Mouse (Mus musculus) stomach, adult 2 months (tissue): ENCODE data around the gene Utp11. TPM values are rescaled to one million over a fixed set of nuclear protein-coding genes. Genes with fewer than 3 reads are reported as not detected.

Experiments used
- polyA plus RNA-seq: library from polyadenylated mRNA; depleted of rRNA; stranded (reverse); fragments of >200 nt; gene quantifications from 2 replicates; pipeline ENCODE4 v1.2.3, GENCODE M21; 2012; rRNA removed

Gene Utp11
- 0.92 and 1.8 TPM in 2 replicates for polyA plus RNA-seq

DNA sequence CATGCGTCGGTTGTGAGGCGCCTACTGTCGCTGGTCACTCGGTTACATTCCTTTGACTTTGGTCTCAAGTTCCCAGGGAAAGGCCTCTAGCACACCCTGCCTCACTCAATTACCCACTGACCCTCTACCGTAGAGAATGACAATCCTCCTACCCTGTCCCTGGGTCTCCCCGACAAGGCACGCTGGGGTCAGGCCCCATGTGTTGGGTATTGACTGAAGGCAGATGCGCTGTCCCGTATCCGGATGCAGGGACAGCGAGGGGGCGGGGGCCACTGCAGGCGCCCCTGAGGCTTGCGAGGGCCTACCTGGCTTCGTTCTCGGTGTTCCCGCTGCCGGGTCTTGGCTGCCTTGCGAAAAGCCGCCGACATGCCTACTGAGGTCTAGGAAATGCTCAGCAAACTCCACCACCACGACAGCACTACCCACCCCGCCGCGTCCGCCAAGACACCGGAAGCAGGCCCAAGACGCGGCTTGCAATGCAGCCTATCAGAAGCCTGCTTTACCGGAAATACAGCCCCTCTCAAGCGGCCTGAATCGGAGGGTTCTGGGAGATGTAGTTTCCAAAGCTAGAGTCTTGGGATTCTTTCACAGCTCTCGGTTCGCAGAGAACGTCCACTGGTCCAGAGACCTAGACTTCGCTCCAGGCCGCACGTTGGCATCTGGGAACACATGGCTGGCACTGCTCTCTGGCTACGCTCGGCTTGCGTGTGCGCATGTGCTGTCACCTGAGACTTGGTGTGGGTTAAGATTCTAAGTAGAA lies at the start of gene Utp11:
Gene Utp11 (minus strand): TSS at position 466 of the 760 bp plus-strand sequence.

DNA sequence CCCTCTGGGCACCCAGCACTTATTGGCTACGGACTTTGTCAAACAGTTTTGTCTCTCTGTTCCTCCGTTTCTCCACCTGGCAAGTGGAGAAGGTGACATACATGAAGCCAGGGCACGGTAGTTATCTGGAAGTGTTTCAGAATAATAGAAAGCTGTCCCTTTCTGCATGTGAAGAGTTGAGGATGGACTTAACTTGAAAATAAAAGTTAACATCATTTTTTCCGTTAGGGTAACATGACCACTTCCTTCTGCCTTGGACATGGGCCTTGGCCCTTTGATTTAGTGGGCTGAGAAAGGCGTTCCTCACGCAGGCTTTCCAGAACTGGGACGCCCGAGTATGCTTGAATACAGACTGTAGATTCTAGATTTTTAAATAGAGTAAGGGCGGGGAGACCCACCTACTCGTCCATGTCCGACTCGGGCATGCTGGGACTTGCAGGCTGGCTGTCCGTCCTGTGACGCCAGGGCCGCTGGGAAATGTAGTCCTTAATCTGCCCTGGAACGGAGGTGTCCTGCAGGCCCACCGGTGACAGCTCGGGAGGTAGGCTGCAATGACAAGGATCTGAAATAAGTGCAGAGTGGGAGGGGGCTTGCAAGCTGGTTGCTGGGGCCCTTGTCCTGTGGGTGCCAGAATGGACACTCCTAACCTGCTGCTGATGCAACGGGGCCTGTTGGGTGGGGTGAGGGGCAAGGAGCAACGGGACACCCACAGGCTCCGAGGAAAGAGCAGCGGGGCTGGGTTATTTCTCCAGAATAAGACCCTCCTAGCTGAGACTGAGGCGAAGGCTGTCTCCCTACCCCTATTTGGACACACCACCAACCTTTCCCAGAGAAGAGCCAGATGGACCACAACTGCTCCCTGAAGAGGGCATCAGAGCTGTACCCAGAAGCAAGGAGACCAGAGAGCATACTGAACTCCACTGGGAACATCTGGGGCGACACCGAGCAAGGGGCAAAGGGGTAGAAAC lies 48.3 kb upstream of the Utp11 start, which contains the start of gene Inpp5b:
Gene Inpp5b (plus strand): TSS at position 475 of the 968 bp plus-strand sequence.

DNA sequence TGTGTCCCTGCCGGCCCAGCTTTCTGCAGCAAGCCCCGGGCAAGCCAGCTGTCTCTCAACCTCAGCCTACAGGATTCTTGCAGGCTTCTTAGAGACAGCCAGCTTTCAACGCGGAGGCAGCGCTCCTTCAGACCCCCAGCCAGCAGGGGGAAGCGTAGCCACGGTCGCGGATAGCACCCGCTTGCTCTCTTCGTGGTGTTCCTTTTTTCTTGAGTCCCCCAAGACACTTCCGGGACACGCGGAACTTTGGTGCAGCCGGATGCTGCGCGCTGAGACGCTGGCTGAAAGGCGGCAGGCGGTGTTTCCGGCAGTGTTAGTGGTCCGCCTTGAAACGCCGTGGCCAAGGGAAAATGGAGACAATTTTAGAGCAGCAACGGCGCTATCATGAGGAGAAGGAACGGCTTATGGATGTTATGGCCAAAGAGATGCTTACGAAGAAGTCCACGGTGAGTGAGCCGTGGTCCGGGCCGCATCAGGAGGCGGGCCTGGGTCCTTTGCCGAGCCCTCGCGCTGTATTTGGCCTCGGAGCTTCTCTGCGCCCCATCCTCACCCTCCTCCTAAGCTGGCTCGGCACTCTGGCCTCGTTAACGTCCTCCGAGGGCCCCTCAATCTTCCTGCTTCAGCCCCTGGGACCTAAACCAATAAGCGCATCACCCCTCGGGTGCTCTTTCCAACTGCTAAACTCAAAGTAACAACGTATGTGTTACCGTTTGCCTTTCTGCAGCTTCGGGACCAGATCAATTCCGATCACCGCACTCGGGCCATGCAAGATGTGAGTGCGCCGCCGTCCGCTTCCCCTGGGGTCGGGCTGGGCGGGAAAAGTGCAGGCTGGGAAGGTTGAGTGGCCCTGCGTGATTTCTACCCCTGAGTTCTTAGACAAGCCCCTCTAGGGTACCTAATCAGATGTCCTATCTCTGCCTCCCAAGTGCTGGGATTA lies 21.4 kb upstream of the Utp11 start, which contains the start of gene Sf3a3:
Gene Sf3a3 (plus strand): TSS at position 232 of the 937 bp plus-strand sequence.

GRCm38 (mm10) chr4:124700248-124700971 lies 7.0 kb upstream of the Utp11 start, which contains the start of gene Fhl3:
TSS of gene Fhl3 (plus strand) at chr4:124700701.

DNA sequence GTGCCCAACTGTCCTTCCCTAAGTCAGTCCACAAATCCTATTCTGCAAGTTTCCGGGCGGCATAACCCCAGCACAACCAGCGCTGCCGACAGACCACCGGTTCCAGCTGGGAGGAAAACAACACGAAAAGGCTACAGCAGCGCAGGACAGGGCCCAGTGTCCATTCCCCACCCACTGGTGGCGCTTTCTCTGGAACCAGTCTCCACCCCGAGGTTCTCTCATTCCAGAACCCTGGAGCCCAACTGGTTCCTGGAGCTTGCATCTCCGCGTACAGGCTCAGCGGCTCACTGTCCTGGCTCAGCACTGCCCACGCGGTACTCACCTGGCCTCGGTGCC lies 36.9 kb downstream of the Utp11 start, which contains the start of gene Pou3f1:
Gene Pou3f1 (plus strand): TSS at position 290 of the 336 bp plus-strand sequence.

Other genes starting within 250 kb of the Utp11 start
- gene 3100002H09Rik, start 82.8 kb downstream of the Utp11 start, polyA plus RNA-seq, result not detected in 2 replicates
- 0.76 and 1.7 TPM in 2 replicates for gene Pou3f1, start 36.8 kb downstream of the Utp11 start, polyA plus RNA-seq
- 28.0 and 43.1 TPM in 2 replicates for gene Fhl3, start 7.1 kb upstream of the Utp11 start, polyA plus RNA-seq
- 2.1 and 2.4 TPM in 2 replicates for gene Sf3a3, start 21.2 kb upstream of the Utp11 start, polyA plus RNA-seq
- gene Inpp5b, start 48.2 kb upstream of the Utp11 start, polyA plus RNA-seq, result 12.7 and 14.2 TPM in 2 replicates
- gene Mtf1, start 108.5 kb upstream of the Utp11 start, polyA plus RNA-seq, result 2.1 TPM in 2 replicates
- gene Yrdc, start 157.1 kb upstream of the Utp11 start, polyA plus RNA-seq, result 16.7 and 25.2 TPM in 2 replicates
- gene 1110065P20Rik, start 157.6 kb upstream of the Utp11 start, polyA plus RNA-seq, result 20.4 and 33.6 TPM in 2 replicates
- 0.37 and 0.65 TPM in 2 replicates for gene Maneal, start 168.6 kb upstream of the Utp11 start, polyA plus RNA-seq
- not detected in 2 replicates for gene Epha10, start 187.3 kb upstream of the Utp11 start, polyA plus RNA-seq
- gene 9930104L06Rik, start 243.4 kb upstream of the Utp11 start, polyA plus RNA-seq, result 5.5 and 9.2 TPM in 2 replicates
- 8.1 and 8.8 TPM in 2 replicates for gene Cdca8, start 245.7 kb upstream of the Utp11 start, polyA plus RNA-seq